Mouse (Mus musculus): ENCODE measurements around the gene Ttc26.

DNA sequence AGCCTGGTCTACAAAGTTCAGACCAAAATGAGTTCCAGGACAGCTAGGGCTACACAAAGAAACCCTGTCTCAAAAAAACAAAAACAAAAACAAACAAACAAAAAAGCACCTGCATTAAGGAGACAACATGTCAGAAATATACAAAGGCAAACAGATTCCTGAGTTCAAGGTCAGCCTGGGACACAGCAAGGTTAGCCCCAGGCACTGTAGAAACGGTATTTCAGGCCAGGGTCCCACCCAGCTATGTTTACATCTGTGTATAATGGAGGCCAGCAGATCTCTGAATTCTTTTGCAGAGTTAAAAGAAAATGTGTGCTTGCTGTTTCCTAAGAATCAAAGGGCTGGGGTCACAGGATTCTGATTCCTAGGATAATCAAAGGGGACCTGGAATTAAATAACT is 19.3 kb upstream of the Ttc26 start:
- no peak for TF ChIP-seq GATA1 (IDR thresholded peaks at IDR 0.05; ENCODE audit: borderline replicate concordance, low read length)
- TF ChIP-seq FLI1 (IDR thresholded peaks at IDR 0.05; ENCODE audit: low read length) = no peak

Measured in megakaryocyte, embryonic 14.5 days (primary cell).